Mouse (Mus musculus) kidney, adult 2 months (tissue): ENCODE results near the gene Orc3. TPM values are rescaled to one million over a fixed set of nuclear protein-coding genes. Genes with fewer than 3 reads are reported as not detected.

Experiments
- DNase-seq: peaks from one replicate; pipeline ENCODE4 v3.0.0; 2021
- H3K27ac ChIP-seq: fragments of 200-500 bp; 2 replicates; pipeline ENCODE4 v1.5.1; 2012; ENCODE audit warnings: low read depth, low read length, control low read depth, inconsistent platforms; ENCODE audit not compliant: insufficient read depth
- H3K27me3 ChIP-seq: fragments of 200-500 bp; replicated peaks from 2 replicates; pipeline ENCODE4 v1.6.1; 2012; ENCODE audit warnings: mild to moderate bottlenecking, moderate library complexity, low read length, inconsistent platforms; ENCODE audit not compliant: control insufficient read depth, insufficient read depth
- H3K36me3 ChIP-seq: fragments of 200-500 bp; 2 replicates; pipeline ENCODE4 v1.6.1; 2012; ENCODE audit warnings: mild to moderate bottlenecking, moderate library complexity, low read length, inconsistent platforms; ENCODE audit not compliant: control insufficient read depth, insufficient read depth
- H3K4me1 ChIP-seq: fragments of 200-500 bp; 2 replicates; pipeline ENCODE4 v1.6.1; 2011; ENCODE audit warnings: low read length; ENCODE audit not compliant: control insufficient read depth, insufficient read depth
- H3K4me3 ChIP-seq: fragments of 200-500 bp; 2 replicates; pipeline ENCODE4 v1.5.1; 2011; ENCODE audit warnings: mild to moderate bottlenecking, low read depth, low read length, control low read depth; ENCODE audit not compliant: insufficient read depth
- CTCF ChIP-seq: fragments of 200-500 bp; conservative IDR thresholded peaks from 2 replicates; pipeline ENCODE4 v1.5.1; 2011; ENCODE audit warnings: low read depth, mild to moderate bottlenecking, control low read depth, low read length, moderate library complexity, mixed read lengths; ENCODE audit not compliant: insufficient read depth, insufficient read length
- POLR2A ChIP-seq: fragments of 200-500 bp; IDR thresholded peaks from one replicate; pipeline ENCODE4 v1.6.1; 2011; ENCODE audit warnings: low read depth, low read length, control low read depth
- WGBS: fragments of 180-500 bp; shearing (Covaris S2); methylation state at CpG from one replicate; pipeline ENCODE4 v1.1.7; 2018; 5-methylcytosine and 5-hydroxymethylcytosine counted together
- polyA plus RNA-seq: library from polyadenylated mRNA; depleted of rRNA; stranded (reverse); fragments of >200 nt; gene quantifications from 2 replicates; pipeline ENCODE4 v1.2.3, GENCODE M21; 2012; rRNA removed

Gene Orc3
- 16.6 and 18.7 TPM in 2 replicates for polyA plus RNA-seq

GRCm38 (mm10) chr4:34614630-34615094 is at the start of gene Orc3, which contains the start of gene Rars2:
Gene Orc3 (minus strand): TSS chr4:34614944.
Gene Rars2 (plus strand): TSS chr4:34614957.
- Histone ChIP-seq H3K36me3 (no peaks in the 10 kb centered on the region), H3K4me3 (peak within 1 kb of the TSS; percentile 80), H3K4me1 (peaks cover 6% of the 10 kb centered on the region; the same call in 1 of the 2 replicates), H3K27ac (peak within 1 kb of the TSS; percentile 90), H3K27me3 (no peaks in the 10 kb centered on the region)
- DNase-seq: peak; percentile 96
- TF ChIP-seq CTCF (no peak), POLR2A (peak; percentile 51)
- WGBS: under 1% methylated on average over 42 of the region's 42 CpGs

- Histone ChIP-seq H3K4me1 (no peaks in the 10 kb centered on the region), H3K27me3 (no peaks in the 10 kb centered on the region), H3K36me3 (peaks cover 9% of the 10 kb centered on the region), H3K27ac (no peak overlapping the region), H3K4me3 (no peak overlapping the region)
- DNase-seq: no peak
- TF ChIP-seq POLR2A: no peak
- no peak for TF ChIP-seq CTCF
- WGBS: 85% methylated on average over 6 of the region's 6 CpGs
Measured at GRCm38 (mm10) chr4:34661927-34662326, 47.2 kb upstream of the Orc3 start.

- Histone ChIP-seq H3K4me1 (no peaks in the 10 kb centered on the region), H3K27ac (no peak overlapping the region), H3K27me3 (no peaks in the 10 kb centered on the region), H3K4me3 (no peak overlapping the region), H3K36me3 (peaks cover 7% of the 10 kb centered on the region)
- no peak for DNase-seq
- WGBS: 98% methylated on average over 2 of the region's 2 CpGs
- TF ChIP-seq POLR2A (no peak), CTCF (no peak)
Measured at GRCm38 (mm10) chr4:34661514-34661913, 46.8 kb upstream of the Orc3 start.

- WGBS: 31% methylated on average over 2 of the region's 2 CpGs
- H3K36me3 ChIP-seq: peaks cover 10% of the 10 kb centered on the region
Measured at GRCm38 (mm10) chr4:34659012-34659411, 44.3 kb upstream of the Orc3 start.

GRCm38 (mm10) chr4:34656101-34656500 is 41.4 kb upstream of the Orc3 start:
- Histone ChIP-seq H3K4me1 (no peaks in the 10 kb centered on the region), H3K36me3 (peaks cover 10% of the 10 kb centered on the region), H3K4me3 (no peak overlapping the region), H3K27me3 (no peaks in the 10 kb centered on the region), H3K27ac (no peak overlapping the region)
- TF ChIP-seq CTCF: no peak
- no peak for TF ChIP-seq POLR2A
- no peak for DNase-seq
- WGBS: 96% methylated on average over 10 of the region's 10 CpGs

More at GRCm38 (mm10) chr4:34659012-34659411, 44.3 kb upstream of the Orc3 start:
- Histone ChIP-seq H3K4me1 (no peaks in the 10 kb centered on the region), H3K4me3 (no peak overlapping the region), H3K27ac (no peak overlapping the region), H3K27me3 (no peaks in the 10 kb centered on the region)
- TF ChIP-seq POLR2A: no peak
- no peak for TF ChIP-seq CTCF
- peak; percentile 33 for DNase-seq

- WGBS: 85% methylated on average over 7 of the region's 7 CpGs
- Histone ChIP-seq H3K27me3 (no peaks in the 10 kb centered on the region), H3K27ac (no peak overlapping the region), H3K4me1 (no peaks in the 10 kb centered on the region), H3K4me3 (no peak overlapping the region), H3K36me3 (peaks cover 10% of the 10 kb centered on the region)
- TF ChIP-seq CTCF (no peak), POLR2A (no peak)
- DNase-seq: no peak
Measured at GRCm38 (mm10) chr4:34653179-34653578, 38.4 kb upstream of the Orc3 start.

GRCm38 (mm10) chr4:34644779-34645178 is 30.0 kb upstream of the Orc3 start:
- Histone ChIP-seq H3K27me3 (no peaks in the 10 kb centered on the region), H3K27ac (no peak overlapping the region), H3K4me3 (no peak overlapping the region), H3K36me3 (peaks cover 7% of the 10 kb centered on the region), H3K4me1 (no peaks in the 10 kb centered on the region)
- TF ChIP-seq POLR2A (no peak), CTCF (no peak)
- DNase-seq: no peak
